Mouse (Mus musculus) thymus, postnatal 10 days (tissue): ENCODE measurements at regions not wholly inside any gene's neighbourhood (a gene's known extent, or its start where the extent isn't known, plus 50 kb on each side); places are given as distances from the start of the nearest gene placed in this dataset.

Source experiments
- DNase-seq, 2 experiments: peaks; one replicate each; pipeline ENCODE4 v3.0.0; 2021; ENCODE audit warnings: low spot score in 2 of 2

DNA sequence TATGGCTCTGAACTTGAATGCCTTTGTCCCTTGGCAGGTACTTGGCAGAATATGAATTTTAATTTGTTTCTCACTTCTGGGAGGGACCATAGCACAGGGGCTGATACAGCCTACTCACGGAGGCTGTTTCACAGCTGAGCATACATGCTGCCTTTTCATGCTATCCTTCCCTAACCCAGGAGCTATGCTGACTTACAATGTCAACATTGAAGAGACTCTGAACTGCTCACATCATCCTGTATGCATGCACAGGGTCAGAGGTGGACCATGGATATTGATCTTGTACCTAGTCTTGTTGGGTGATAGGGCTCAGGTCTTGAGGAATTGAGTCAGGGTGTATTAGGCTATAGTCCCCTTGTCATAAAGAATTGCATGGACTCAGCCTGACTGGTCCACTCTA, 74.5 kb downstream of the Cmpk2 start:
- no peak for DNase-seq

DNA sequence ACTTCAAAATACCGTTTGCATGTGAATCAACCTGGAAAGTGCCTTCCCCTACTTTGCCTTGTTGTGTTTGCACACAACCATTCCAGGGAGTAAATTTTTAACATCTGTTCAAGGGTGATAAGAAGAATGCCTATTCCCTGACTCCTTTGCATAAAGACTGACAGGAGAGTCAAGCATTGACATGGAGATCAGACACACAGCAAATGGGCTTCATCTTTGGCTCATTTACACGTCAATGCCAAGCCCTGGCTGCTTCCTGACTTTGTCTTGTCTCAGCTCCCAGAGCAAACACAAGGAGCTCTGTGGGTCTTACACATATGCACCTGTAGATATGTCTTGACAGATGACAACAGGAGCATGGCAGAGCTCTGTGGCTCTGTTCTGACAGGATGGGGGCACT, 73.4 kb downstream of the Cmpk2 start:
- no peak for DNase-seq

DNA sequence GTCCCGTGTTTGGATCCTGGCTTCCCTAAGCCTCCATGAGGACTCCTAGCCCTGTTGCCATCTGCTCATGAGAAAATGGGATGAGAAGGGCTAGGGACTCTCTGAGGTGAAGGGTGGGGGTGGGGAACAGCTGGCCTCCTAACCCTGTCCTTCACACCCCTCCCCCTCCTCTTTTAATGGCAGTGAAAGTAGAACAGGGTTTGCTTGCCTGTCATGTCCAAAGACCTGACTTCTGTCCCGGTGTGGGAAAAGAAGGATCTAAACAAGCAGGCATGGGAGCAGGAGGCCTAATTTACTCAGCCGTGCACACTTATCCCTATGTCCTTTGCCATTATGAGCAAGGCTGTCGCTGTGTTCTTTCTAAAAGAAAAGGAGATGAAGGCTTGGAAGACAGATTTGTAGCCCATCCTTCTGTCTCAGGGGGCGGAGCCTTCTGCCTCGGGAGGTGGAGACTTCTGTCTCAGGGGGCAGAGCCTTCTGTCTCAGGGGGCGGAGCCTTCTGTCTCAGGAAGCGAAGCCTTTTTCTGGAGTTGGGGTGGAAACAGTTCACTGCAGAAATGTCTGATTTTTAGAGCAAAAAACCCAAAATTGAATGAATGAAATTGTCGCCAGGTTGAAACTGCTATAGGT, 66.4 kb downstream of the Cmpk2 start:
- DNase-seq = no peak

- no peak for DNase-seq
Measured at GRCm38 (mm10) chr12:26534229-26535105, 65.5 kb downstream of the Cmpk2 start.

DNA sequence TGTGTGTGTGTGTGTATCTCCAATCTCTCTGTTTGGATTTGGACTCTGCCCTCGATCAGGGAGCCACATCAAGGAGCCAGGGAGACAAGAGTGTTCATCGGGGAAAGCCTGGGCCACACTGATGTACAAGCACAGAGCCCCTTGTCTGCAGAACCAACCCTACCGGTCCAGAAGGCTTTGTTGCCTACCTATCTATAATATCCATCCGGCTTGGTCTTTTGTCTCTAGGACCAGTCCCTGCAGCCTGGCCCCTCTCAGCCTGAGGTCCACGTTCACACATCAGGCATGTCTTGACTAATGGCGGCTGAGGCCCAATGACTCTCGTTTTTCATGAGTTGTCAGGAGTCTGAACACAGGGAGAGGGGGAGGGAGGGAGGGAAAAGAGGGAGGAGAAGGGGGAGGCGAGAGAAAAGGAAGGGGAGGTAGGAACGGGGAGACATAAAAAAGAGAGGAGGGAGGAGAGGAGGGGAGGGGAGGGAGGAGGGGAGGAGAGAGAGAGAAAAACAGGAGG, 64.7 kb downstream of the Cmpk2 start:
- no peak for DNase-seq

- peak; percentile 20 to 61 for DNase-seq
Measured at GRCm38 (mm10) chr12:26532823-26533640, 64.0 kb downstream of the Cmpk2 start.

GRCm38 (mm10) chr12:26532076-26532475, 63.1 kb downstream of the Cmpk2 start:
- no peak for DNase-seq
